Mouse (Mus musculus) small intestine, adult 2 months (tissue): Measurements from ENCODE around the gene Hlcs. TPM values are rescaled to one million over a fixed set of nuclear protein-coding genes. Genes with fewer than 3 reads are reported as not detected.

Experiments
- H3K27ac ChIP-seq: fragments of 200-500 bp; 2 replicates; pipeline ENCODE4 v1.5.1; 2012; ENCODE audit warnings: low read depth, low read length, control low read depth, inconsistent platforms; ENCODE audit not compliant: insufficient read depth
- H3K27me3 ChIP-seq: fragments of 200-500 bp; 2 replicates; pipeline ENCODE4 v1.6.1; 2012; ENCODE audit warnings: mild to moderate bottlenecking, moderate library complexity, low read length, inconsistent platforms; ENCODE audit not compliant: control insufficient read depth, insufficient read depth
- H3K36me3 ChIP-seq: fragments of 200-500 bp; 2 replicates; pipeline ENCODE4 v1.6.1; 2012; ENCODE audit warnings: mild to moderate bottlenecking, low read length, control low read depth, inconsistent platforms; ENCODE audit not compliant: control insufficient read depth, insufficient read depth
- H3K4me1 ChIP-seq: fragments of 200-500 bp; 2 replicates; pipeline ENCODE4 v1.6.1; 2012; ENCODE audit warnings: low read length, inconsistent platforms, mixed read lengths; ENCODE audit not compliant: control insufficient read depth, insufficient read depth, insufficient read length
- H3K4me3 ChIP-seq: fragments of 200-500 bp; 2 replicates; pipeline ENCODE4 v1.5.1; 2012; ENCODE audit warnings: low read depth, mild to moderate bottlenecking, control low read depth, inconsistent platforms, low read length, moderate library complexity
- CTCF ChIP-seq: fragments of 200-500 bp; IDR thresholded peaks from 2 replicates; pipeline ENCODE4 v1.5.1; 2012; ENCODE audit warnings: low read depth, mild to moderate bottlenecking, control low read depth, inconsistent platforms, low read length, moderate library complexity, mixed read lengths; ENCODE audit not compliant: insufficient replicate concordance, insufficient read length; ENCODE audit errors: extremely low read depth
- POLR2A ChIP-seq: fragments of 200-500 bp; IDR thresholded peaks from 2 replicates; pipeline ENCODE4 v1.6.1; 2012; ENCODE audit warnings: low read depth, mild to moderate bottlenecking, control low read depth, inconsistent platforms, low read length, moderate library complexity
- whole genome bisulfite sequencing: fragments of 180-500 bp; shearing (Covaris S2); methylation state at CpG from one replicate; pipeline ENCODE4 v1.1.7; 2018; 5-methylcytosine and 5-hydroxymethylcytosine counted together
- polyA plus RNA-seq: library from polyadenylated mRNA; depleted of rRNA; stranded (reverse); fragments of >200 nt; gene quantifications from 2 replicates; pipeline ENCODE4 v1.2.3, GENCODE M21; 2012

Gene Hlcs
- polyA plus RNA-seq, 1 experiment = 3.2 TPM

DNA sequence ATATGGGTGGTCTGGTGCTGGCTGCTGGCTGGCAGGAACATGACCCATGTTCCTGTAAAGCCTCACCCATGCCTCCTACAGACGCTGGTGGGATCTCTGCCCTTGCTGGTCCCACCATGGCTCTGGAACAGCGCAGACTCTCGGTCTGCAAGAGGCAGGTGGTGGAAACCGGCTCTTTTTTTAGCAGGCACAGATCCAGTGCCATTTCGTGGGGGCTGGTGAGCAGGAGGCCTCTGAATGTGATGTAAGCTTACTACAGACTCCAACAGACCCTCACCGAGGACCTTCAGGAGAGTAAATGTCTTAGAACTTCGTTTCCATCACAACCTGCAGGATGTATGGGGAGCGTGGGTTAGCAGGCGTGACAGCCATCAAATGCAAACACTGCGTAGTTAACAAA, 172.6 kb downstream of the Hlcs start:
- no peak overlapping the region for H3K27ac ChIP-seq
- no peak overlapping the region for H3K4me3 ChIP-seq
- 84% methylated on average over 10 of the region's 10 CpGs for WGBS
- no peak for TF ChIP-seq POLR2A
- no peak for TF ChIP-seq CTCF
- H3K27me3 ChIP-seq = no peaks in the 10 kb centered on the region
- H3K36me3 ChIP-seq = no peaks in the 10 kb centered on the region
- no peaks in the 10 kb centered on the region for H3K4me1 ChIP-seq

DNA sequence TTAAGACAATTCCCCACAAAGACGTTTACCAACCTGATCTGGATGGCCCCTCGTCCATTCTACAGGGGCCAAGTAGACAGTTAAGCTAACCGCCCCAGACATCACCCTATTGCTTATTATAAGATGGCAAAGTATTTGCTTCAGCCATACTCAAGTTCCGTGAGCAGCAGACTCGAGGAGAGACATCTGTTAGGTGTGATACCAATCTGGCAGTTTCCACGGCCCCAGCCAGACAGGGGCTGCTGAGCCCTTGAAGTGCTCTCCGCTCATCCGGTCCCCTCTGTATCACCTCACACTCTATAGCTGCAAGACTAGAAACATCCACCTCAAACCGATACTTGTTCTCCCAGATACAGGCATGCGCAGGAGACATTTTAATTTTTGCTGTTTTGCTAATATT, 179.2 kb downstream of the Hlcs start:
- H3K27me3 ChIP-seq = no peaks in the 10 kb centered on the region
- H3K36me3 ChIP-seq = peaks cover 4% of the 10 kb centered on the region; the same call in 1 of the 2 replicates
- no peaks in the 10 kb centered on the region for H3K4me1 ChIP-seq
- no peak overlapping the region for H3K27ac ChIP-seq
- TF ChIP-seq CTCF (no peak), POLR2A (no peak)
- no peak overlapping the region for H3K4me3 ChIP-seq
- 92% methylated on average over 10 of the region's 10 CpGs for WGBS

DNA sequence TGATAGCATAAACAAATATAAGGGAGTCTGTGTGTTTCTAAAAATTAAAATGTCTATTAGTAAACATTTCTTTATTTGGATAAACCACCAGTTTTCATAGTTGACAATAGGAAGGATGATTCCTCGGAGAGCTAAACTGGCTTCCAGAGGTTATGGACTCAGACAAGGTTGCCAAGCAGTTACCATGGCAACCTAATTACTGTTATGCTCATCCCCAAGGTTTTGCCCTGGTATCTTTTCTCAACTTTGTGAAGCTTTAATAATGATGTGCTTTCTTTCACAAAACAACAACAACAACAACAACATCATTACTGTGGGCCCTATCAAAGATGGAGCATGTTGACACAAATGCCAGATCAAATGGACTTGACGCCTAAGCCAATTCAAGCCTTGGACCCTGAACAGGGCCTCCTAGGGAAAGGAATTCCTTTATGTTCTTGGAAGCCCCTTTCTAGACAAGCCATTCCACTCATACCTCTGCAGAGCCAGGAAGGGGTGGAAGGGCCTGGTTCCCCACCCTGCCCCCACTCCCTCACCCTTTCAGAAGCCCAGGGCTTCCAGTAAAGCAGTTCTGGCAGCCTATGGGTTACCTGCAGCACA, 185.0 kb downstream of the Hlcs start:
- Histone ChIP-seq H3K27ac (no peak overlapping the region), H3K4me3 (no peak overlapping the region), H3K4me1 (no peaks in the 10 kb centered on the region), H3K27me3 (peaks cover 24% of the 10 kb centered on the region), H3K36me3 (0 out of 2 replicates have a peak, but pooled peaks cover 1% of the 10 kb centered on the region)
- WGBS = 66% methylated on average over 2 of the region's 2 CpGs
- no peak for TF ChIP-seq CTCF
- no peak for TF ChIP-seq POLR2A

DNA sequence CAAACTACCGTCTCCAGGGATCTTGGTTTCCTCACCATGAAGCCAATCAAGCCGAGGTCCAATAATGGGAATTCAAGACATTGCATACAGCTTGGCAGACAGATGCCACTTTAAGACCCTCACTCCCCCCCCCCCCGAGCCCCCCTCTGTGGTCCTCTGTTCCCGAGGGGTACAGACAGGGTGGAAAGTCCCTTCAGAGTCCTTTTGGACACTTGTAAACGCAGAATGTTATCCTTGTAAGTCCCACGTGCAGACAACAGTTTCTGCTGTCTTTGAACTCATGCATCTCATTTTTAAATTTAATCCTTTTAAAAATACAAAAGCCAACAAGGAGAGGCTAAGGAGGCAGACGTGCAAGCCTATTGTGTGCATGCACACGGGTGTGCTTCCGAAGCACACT, 187.2 kb downstream of the Hlcs start:
- Histone ChIP-seq H3K27me3 (peaks cover 29% of the 10 kb centered on the region), H3K27ac (no peak overlapping the region), H3K36me3 (no peaks in the 10 kb centered on the region), H3K4me3 (no peak overlapping the region), H3K4me1 (no peaks in the 10 kb centered on the region)
- TF ChIP-seq POLR2A (no peak), CTCF (no peak)
- 45% methylated on average over 9 of the region's 9 CpGs for WGBS

- Histone ChIP-seq H3K36me3 (no peaks in the 10 kb centered on the region), H3K27ac (no peak overlapping the region), H3K4me1 (no peaks in the 10 kb centered on the region), H3K27me3 (peaks cover 29% of the 10 kb centered on the region), H3K4me3 (no peak overlapping the region)
- 4% methylated on average over 83 of the region's 83 CpGs for WGBS
- TF ChIP-seq CTCF (no peak), POLR2A (no peak)
These were observed 188.0 kb downstream of the Hlcs start for GRCm38 (mm10) chr16:94125172-94125981.

DNA sequence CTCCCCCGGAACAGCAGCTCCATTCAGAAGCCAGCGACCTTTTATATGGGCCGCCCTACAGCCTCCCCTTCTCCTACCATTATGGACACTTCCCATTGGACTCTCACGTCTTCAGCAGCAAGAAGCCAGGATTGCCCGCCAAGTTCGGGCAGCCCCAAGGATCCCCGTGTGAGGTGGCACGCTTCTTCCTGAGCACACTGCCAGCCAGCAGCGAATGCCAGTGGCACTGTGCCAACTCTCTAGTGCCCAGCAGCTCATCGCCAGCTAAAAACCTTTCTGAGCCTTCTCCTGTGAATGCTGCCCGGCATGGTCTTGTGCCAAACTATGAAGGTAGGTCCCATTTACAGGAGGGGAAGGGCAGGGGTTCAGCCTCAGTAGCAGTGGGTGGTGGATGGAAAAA, 190.1 kb downstream of the Hlcs start:
- no peak overlapping the region for H3K4me3 ChIP-seq
- no peaks in the 10 kb centered on the region for H3K4me1 ChIP-seq
- H3K36me3 ChIP-seq = no peaks in the 10 kb centered on the region
- H3K27ac ChIP-seq = no peak overlapping the region
- H3K27me3 ChIP-seq = peaks cover 29% of the 10 kb centered on the region
- 46% methylated on average over 11 of the region's 11 CpGs for WGBS
- TF ChIP-seq CTCF (no peak), POLR2A (no peak)

- 70% methylated on average over 3 of the region's 3 CpGs for WGBS
- H3K27me3 ChIP-seq = peaks cover 29% of the 10 kb centered on the region
These were observed 191.0 kb downstream of the Hlcs start for GRCm38 (mm10) chr16:94122347-94122746.

More at GRCm38 (mm10) chr16:94122347-94122746, 191.0 kb downstream of the Hlcs start:
- H3K27ac ChIP-seq = no peak overlapping the region
- H3K36me3 ChIP-seq = no peaks in the 10 kb centered on the region
- H3K4me1 ChIP-seq = no peaks in the 10 kb centered on the region
- H3K4me3 ChIP-seq = no peak overlapping the region
- TF ChIP-seq CTCF (no peak), POLR2A (no peak)
